Mouse (Mus musculus) cortical plate, adult 2 months (tissue): ENCODE data around the gene Lmo2. TPM values are rescaled to one million over a fixed set of nuclear protein-coding genes. Genes with fewer than 3 reads are reported as not detected.

Experiments used
- H3K27ac ChIP-seq: fragments of 200-500 bp; 2 replicates; pipeline ENCODE4 v1.5.1; 2012; ENCODE audit warnings: low read length, control low read depth, inconsistent platforms; ENCODE audit not compliant: insufficient read depth
- H3K4me1 ChIP-seq: fragments of 200-500 bp; 2 replicates; pipeline ENCODE4 v1.6.1; 2011; ENCODE audit warnings: low read length; ENCODE audit not compliant: control insufficient read depth, insufficient read depth
- H3K4me3 ChIP-seq: fragments of 200-500 bp; 2 replicates; pipeline ENCODE4 v1.5.1; 2011; ENCODE audit warnings: mild to moderate bottlenecking, low read length, control low read depth; ENCODE audit not compliant: insufficient read depth
- CTCF ChIP-seq: fragments of 200-500 bp; IDR thresholded peaks from 2 replicates; pipeline ENCODE4 v1.5.1; 2011; ENCODE audit warnings: mild to moderate bottlenecking, control low read depth, low read length; ENCODE audit not compliant: insufficient read depth; ENCODE audit errors: extremely low read depth
- POLR2A ChIP-seq: fragments of 200-500 bp; IDR thresholded peaks from 2 replicates; pipeline ENCODE4 v1.6.1; 2011; ENCODE audit warnings: mild to moderate bottlenecking, low read length, control low read depth; ENCODE audit not compliant: insufficient read depth; ENCODE audit errors: extremely low read depth
- polyA plus RNA-seq: library from polyadenylated mRNA; depleted of rRNA; stranded (reverse); fragments of >200 nt; gene quantifications from 2 replicates; pipeline ENCODE4 v1.2.3, GENCODE M21; 2012

Lmo2 gene
- polyA plus RNA-seq, 1 experiment = 29.2 TPM

DNA sequence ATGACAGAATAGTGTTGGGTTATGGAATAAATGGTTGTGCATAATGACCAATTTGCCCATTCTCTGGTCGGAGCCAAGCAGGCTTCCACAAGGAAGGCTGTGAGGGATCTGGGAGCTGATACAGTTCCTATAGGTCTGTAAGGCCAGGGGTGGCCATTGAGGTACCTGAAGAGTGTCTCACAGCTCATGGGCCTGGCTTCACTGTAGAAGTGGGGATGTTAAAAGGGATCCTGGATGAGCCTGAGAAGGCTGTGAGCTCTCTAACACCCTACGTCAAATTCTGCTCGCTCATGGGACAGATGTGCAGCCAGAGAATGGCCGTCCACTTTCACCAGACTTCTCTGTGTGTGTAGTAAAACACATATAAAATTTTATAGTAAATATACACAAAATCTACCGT, 1.3 kb downstream of the Lmo2 start:
- no peak for TF ChIP-seq POLR2A
- no peak for TF ChIP-seq CTCF
- Histone ChIP-seq H3K4me1 (no peaks in the 10 kb centered on the region), H3K4me3 (no peak overlapping the region)

DNA sequence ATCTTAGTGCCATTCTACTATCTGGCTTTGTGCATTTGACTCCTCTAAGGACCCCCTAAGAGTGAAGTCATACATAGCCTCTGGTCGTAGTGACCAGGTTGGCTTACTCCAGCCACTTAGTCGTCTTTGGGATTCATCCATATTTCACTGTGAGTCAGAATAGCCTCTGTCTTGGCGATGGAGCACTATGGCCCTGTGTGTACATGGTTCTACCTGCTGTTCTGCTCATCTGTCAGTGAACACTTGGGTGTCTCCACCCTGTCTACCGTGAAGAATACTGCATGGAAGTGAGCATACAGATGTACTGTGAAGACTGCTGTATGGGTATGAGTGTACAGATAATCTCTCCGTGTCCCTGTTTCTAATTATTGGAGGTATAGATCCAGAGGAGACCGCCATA, 1.8 kb downstream of the Lmo2 start:
- Histone ChIP-seq H3K27ac (no peak overlapping the region), H3K4me1 (no peaks in the 10 kb centered on the region), H3K4me3 (no peak overlapping the region)
- TF ChIP-seq POLR2A (no peak), CTCF (no peak)

More for the DNA sequence above, 1.3 kb downstream of the Lmo2 start:
- no peak overlapping the region for H3K27ac ChIP-seq

DNA sequence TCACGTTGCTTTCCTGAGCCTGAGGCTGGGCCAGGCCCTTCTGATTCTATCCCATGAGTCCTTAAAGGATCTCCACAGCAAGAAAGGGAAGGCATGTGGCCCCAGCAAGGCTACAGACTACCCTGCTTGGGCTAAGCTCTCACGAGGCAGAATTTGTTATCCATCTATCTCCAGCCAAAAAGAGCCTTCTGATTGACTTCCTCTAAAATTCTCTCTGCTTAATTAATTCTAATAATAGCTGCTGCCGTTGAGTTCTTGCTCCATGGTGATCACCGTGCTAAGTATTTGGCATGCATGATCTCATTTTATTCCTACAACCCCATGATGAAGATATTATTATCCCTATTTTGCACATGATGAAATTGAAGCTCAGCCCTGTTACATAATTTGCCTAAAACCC, 4.6 kb downstream of the Lmo2 start:
- TF ChIP-seq CTCF = no peak
- no peak for TF ChIP-seq POLR2A
- H3K4me1 ChIP-seq = no peaks in the 10 kb centered on the region
- H3K27ac ChIP-seq = no peak overlapping the region
- no peak overlapping the region for H3K4me3 ChIP-seq

DNA sequence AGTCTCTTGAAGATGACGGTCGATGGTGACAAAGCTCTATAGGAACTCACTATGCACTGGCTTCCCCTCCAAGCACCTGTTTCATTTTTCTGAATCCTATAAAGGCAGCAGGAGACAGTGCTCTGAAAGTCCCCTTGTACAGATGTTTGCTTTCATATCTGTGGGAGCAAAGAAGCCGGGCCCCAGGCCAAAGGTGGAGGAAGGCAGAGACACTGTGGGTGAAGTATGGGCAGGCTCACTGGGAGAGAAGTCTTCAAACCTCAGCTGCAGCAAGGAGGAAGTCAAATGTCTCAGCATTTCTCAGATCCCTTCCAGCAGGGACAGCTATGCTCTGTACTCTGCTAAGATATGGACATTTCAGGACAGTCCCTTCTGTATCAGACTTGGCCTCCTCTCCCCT, 7.6 kb downstream of the Lmo2 start:
- no peaks in the 10 kb centered on the region for H3K4me1 ChIP-seq
- no peak overlapping the region for H3K4me3 ChIP-seq
- TF ChIP-seq CTCF (no peak), POLR2A (no peak)
- H3K27ac ChIP-seq = no peak overlapping the region

DNA sequence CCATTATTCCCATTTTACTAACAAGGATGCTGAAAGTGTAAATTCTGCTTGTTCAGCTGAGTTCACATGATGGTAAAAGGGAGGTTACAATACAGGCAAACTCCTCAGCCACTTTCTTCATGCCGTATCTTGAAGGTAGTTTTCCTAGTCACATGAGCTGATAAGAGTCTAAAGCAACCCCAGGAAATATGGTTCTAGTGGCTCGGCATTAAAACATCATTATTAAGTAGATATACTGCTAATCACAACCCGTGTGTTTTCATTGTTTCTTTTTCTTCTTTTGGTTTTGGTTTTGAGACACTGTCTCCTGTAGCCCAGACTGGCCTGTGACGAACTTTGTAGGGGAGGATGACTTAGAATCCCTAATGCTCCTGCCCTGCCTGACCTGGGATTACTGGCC, 10.4 kb downstream of the Lmo2 start:
- Histone ChIP-seq H3K4me3 (no peak overlapping the region), H3K4me1 (no peaks in the 10 kb centered on the region; the same call in 1 of the 2 replicates), H3K27ac (no peak overlapping the region)
- TF ChIP-seq CTCF (no peak), POLR2A (no peak)

DNA sequence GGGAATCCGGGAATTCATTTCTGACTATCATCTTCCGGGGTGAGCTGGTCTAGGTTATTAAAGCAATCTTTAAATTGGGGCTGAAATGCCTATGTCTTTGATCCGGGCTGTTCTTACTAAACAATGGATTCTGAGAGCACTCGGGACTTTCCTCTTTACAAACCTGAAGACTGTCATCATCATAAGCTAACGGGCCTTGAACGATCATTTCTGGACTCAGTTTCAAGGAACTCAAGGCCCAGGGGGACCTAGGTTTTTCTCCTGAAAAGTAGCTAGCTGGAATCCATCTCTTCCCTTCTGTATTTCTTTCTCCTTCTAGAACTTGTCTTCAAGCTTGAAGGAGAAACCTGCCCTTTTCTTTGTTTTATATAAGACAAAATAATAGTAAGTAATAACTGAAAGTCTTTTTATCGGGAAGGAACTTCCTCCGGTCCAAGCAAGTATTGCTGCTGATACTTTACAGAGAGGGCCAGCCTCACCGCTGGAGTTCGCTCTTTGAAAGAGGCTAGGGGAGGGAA, 11.2 kb downstream of the Lmo2 start:
- H3K4me1 ChIP-seq = no peaks in the 10 kb centered on the region; the same call in 1 of the 2 replicates
- TF ChIP-seq POLR2A (no peak), CTCF (no peak)
- H3K4me3 ChIP-seq = peak overlapping the region; percentile 53
- peak overlapping the region; percentile 30; the same call in 1 of the 2 replicates for H3K27ac ChIP-seq

DNA sequence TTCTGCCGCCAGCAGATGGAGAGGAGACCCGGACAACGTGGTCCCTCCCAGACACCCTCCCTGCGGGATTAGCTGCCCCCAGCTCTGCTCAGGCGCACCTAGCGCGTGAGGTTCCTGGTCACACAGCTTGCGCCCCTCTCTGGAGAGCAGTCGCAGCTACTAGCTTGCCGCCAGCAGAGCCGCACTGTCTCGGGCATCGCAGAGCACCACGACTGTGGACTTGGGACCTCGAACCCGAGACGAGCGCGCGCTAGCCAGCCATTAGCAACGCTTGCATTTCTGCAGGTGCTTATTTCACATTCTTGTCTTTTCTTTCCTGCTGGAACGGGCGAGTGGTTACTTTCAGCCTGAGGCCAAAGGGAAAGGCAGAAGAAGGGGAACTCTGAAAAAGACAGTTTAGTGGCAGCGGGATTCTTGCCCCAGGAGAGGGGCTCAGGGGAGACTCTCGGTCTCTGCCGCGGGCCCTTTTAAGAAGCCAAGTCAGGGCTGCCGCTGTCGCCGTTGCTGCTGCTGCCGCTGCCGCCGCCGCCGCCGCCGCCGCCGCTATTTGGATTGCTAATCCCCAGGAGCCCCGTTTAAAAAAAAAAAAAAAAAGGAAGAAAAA, 11.8 kb downstream of the Lmo2 start:
- H3K4me1 ChIP-seq = no peaks in the 10 kb centered on the region; the same call in 1 of the 2 replicates
- peak overlapping the region; percentile 30 for H3K27ac ChIP-seq
- TF ChIP-seq POLR2A = 0 out of 2 replicates have a peak, but pooled peaks have one; percentile 45
- no peak for TF ChIP-seq CTCF
- H3K4me3 ChIP-seq = peak overlapping the region; percentile 53

DNA sequence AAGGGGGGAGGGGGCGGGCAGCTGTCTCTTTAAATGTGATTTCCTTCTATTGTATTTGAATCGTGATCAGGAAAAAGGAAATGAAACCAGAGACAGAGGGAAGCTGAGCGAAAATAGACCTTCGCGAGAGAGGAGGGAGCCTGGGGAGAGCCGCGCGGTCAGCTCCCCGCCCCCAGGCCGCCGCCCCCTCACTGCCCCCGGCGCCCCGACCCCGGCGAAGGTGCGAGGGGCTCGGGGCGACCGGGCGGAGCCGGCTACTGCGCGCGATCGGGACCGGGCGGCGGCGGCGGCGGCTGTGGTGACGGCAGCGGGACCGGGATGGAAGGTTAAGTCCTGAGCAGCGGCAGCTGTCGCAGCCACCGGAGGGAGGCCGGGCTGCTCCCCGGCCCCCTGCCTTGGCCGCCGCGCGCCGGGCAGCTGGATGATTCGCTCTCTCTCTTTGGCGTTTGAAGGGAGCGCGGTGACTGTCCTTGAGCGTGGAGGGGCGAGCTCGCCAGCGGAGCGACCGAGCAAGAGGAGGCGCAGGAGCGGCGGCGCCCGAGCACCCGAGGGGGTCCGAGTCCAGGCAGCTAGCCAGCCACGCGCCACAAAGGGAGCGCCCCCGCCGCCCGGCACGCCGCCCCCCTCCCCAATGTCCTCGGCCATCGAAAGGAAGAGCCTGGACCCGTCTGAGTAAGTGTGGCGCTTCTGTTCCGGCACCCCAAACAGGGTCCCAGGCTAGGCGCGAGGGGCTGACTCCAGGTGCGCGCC, 12.4 kb downstream of the Lmo2 start:
- TF ChIP-seq POLR2A (no peak), CTCF (no peak)
- Histone ChIP-seq H3K27ac (peak overlapping the region; percentile 70), H3K4me1 (no peaks in the 10 kb centered on the region; the same call in 1 of the 2 replicates), H3K4me3 (peak overlapping the region; percentile 53)

DNA sequence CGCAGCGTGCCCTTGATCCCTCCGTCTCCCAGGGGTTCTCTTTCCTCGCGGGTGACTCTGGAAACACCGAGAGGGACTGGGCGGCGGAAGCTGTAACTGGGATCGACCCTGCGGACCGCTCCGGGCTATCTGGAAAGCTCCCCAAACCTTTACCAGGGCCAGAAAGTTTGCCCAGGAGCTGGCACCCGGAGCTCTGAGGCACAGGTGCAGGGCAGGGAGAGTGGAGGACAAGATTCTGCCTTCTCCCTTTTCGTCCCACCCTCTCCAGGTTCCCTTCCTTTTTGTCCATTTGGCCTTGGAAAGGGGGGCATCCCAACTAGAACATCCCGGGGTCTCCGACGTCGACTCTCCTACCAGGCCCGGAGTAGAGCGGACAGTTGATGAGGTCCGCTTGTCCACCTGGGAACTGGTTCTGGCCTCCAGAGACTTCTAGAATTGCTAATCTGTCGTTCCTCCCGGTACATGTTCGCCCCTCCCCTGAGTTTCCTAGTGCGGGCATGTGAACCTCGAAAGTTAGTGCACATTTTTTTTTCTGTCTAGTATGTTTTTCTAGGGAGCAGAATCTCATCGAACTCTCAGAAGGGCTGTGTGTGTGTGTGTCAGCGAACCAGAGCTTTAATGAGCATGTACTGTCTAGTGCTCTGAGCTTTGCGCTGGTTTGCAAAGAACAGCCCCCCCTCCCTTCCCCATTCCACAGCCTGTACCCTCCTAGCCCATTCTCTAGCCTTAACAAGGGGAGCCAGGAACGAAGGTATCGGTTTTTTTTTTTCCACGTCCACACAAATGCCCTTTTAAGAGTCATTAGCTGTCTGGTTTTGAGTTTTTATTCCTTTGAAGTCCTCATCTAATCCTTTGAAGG, 13.2 kb downstream of the Lmo2 start:
- Histone ChIP-seq H3K4me3 (peak overlapping the region; percentile 53), H3K4me1 (no peaks in the 10 kb centered on the region; the same call in 1 of the 2 replicates), H3K27ac (peak overlapping the region; percentile 70)
- TF ChIP-seq POLR2A (no peak), CTCF (no peak)
